Mouse (Mus musculus) cerebellum, adult 18-20 months (tissue): ENCODE data around the gene Cand1.

Experiments used
- DNase-seq, 2 experiments: peaks; one replicate each; pipeline ENCODE4 v3.0.0; 2021

Cand1 gene

GRCm38 (mm10) chr10:119206309-119206932 is 33.4 kb downstream of the Cand1 start:
- no peak for DNase-seq

- no peak for DNase-seq
Observed at GRCm38 (mm10) chr10:119205229-119205628, 34.6 kb downstream of the Cand1 start.

GRCm38 (mm10) chr10:119204334-119204946 is 35.4 kb downstream of the Cand1 start:
- DNase-seq, result no peak

GRCm38 (mm10) chr10:119199864-119200263 is 40.0 kb downstream of the Cand1 start:
- no peak for DNase-seq

GRCm38 (mm10) chr10:119198186-119198880 is 41.5 kb downstream of the Cand1 start:
- no peak for DNase-seq

GRCm38 (mm10) chr10:119197621-119198150 is 42.2 kb downstream of the Cand1 start:
- no peak for DNase-seq

GRCm38 (mm10) chr10:119192598-119193372 is 47.1 kb downstream of the Cand1 start:
- no peak for DNase-seq

GRCm38 (mm10) chr10:119187720-119188119 is 52.1 kb downstream of the Cand1 start:
- DNase-seq, result no peak

- no peak for DNase-seq
Observed at GRCm38 (mm10) chr10:119169656-119170055, 70.2 kb downstream of the Cand1 start.

- no peak for DNase-seq
Observed at GRCm38 (mm10) chr10:119169237-119169636, 70.6 kb downstream of the Cand1 start.

- DNase-seq, result no peak
Observed at GRCm38 (mm10) chr10:119168791-119169190, 71.1 kb downstream of the Cand1 start.

GRCm38 (mm10) chr10:119167858-119168257 is 72.0 kb downstream of the Cand1 start:
- no peak for DNase-seq

GRCm38 (mm10) chr10:119165051-119165450 is 74.8 kb downstream of the Cand1 start:
- no peak for DNase-seq

- DNase-seq, result no peak
Observed at GRCm38 (mm10) chr10:119161820-119162382, 78.0 kb downstream of the Cand1 start.

GRCm38 (mm10) chr10:119160161-119160560 is 79.7 kb downstream of the Cand1 start:
- DNase-seq, result no peak

- no peak for DNase-seq
Observed at GRCm38 (mm10) chr10:119149261-119149660, 90.6 kb downstream of the Cand1 start.
